Mouse (Mus musculus): ENCODE measurements around the gene Gstm7. TPM values are rescaled to one million over a fixed set of nuclear protein-coding genes. Genes with fewer than 3 reads are reported as not detected.
A peak's percentile ranks its signal among the peaks of the same experiment; 100 is the strongest.

The Gstm7 gene
- total RNA-seq, 2 experiments from 2014 or later, result 6.3 to 15.8 TPM

DNA sequence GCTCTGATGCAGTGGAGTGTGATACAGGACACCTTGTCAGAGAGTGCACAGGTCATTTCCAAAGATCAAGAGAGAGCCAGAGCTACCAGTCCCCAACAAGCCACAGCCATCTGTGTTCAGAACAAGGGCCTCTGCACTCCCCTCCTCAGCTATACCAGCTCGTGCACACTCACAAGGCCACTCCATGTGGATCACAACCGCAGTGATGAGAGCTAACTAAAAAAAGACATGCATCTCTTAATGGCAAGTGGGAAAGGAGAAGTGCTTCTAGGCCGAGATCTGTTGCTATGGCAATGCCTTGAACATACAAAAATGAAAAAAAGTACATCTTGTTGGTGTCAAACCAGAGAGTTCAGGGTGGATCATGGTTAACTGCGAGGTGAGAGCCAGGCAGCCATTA is 8.2 kb upstream of the Gstm7 start:
- no peak for DNase-seq
- intact Hi-C loops (cut with DNase I), result loop anchor here (5.0 to 10.0 kb wide), 2 partner anchors 122 to 205 kb away; partner anchors contain the start of gene Gnai3

DNA sequence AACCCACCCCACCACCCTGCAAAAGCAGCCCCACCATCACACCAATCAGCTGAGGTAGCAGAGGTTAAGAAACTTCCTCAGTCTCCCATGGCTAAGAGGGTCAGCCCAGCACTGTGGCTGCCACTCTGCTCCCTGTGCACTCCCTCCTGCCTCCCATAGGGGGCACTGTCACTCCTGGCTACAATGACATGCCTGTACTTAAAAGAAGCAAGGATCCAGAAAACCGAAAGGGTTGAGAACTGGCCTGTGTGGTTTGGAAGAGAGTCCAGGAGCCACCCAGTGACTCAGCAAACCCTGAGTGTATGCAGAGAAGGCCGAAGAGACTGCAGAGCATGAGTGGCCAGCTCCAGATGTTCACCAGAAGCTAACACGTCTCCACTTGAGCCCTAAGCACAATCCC is 7.8 kb upstream of the Gstm7 start:
- intact Hi-C loops (cut with DNase I), result loop anchor here (5.0 to 10.0 kb wide), 2 partner anchors 123 to 205 kb away; partner anchors contain the start of gene Gnai3

DNA sequence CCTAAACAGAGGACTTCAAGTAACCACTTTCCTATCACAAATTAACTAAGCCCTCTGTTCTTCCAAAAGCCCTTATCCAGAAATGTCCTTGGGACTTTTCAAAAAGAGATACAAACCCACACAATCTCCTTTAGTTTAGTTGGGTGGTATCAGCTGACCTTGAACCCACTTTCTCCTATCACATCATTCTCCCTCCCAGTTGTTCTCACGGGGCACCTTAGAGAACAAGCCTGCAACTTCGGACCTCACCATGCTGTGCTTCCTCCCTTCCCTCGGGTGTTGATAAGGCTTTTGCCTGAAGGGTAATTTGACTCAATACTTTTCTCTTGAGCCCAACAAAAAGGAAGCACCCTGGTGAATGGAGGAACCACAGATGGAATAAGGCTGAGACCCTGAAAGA is 4.3 kb upstream of the Gstm7 start:
- intact Hi-C loops (cut with DNase I), result loop anchor here (5.0 to 10.0 kb wide), 2 partner anchors 126 to 209 kb away; partner anchors contain the start of gene Gnai3
- no peak for DNase-seq

More for the DNA sequence above, 7.8 kb upstream of the Gstm7 start:
- peak; percentile 77 to 80 for DNase-seq

DNA sequence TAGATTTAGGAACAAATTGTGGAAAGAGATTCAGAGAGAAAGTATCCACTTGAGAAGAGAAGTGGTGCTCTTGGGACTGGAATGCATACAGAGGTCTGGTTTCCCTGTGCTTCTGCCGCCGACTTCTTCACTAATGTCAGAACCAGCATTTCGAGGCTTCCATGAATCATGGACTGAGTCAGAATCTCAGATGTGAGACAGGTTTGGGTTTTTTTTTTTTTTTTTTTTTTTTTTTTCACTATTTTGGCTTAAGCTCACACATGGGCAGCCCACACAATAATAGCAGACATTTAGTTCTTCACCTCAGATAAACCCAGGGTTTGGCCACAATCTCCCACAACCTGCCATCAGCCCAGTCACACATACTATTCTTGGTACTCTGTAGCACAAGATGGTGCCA is 3.7 kb upstream of the Gstm7 start:
- DNase-seq, result no peak
- intact Hi-C loops (cut with DNase I), result loop anchor here (5.0 to 10.0 kb wide), 2 partner anchors 127 to 210 kb away; partner anchors contain the start of gene Gnai3

DNA sequence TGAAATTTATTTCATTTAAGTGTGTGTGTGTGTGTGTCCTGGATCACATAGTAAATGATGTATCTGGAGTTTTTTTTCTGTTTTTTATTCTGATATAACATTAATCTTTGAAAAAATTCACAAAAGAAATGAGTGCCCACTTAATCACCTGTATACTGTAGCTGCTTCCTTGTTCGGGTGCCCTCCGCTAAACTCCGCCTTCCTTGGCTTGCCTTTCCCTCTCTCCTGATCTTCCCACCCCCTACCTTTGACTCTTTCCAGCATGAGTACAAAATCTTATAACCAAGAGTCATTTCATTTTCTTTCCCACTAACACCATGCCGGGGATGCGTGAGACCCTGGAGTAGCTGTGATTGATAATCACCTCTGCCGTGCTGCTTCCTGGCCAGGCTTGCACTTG is 511 bp upstream of the Gstm7 start:
- no peak for DNase-seq
- intact Hi-C loops (cut with DNase I), result loop anchor here (10.0 kb wide), 1 partner anchor 213 kb away; the partner anchor contains the start of gene Gnai3

DNA sequence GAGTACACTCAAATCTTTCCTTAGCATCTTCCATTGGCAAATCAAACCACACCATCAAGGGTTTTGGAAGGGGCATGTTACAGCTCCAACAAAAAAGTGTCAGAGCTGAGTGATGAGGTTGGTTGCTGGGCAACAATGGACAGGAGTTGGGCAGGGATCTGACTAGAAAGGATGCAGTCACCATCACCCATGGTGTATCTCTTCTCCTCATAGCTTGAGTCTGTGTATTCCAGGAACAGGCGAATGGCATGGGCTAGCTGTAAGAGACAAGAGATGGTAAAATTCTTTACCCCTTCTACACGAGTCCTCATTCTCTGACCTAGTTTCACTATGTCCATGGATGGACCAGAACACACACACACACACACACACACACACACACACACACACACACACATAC is 483 bp downstream of the Gstm7 start:
- DNase-seq, result no peak
- intact Hi-C loops (cut with DNase I), result loop anchor here (10.0 kb wide), 1 partner anchor 214 kb away; the partner anchor contains the start of gene Gnai3

DNA sequence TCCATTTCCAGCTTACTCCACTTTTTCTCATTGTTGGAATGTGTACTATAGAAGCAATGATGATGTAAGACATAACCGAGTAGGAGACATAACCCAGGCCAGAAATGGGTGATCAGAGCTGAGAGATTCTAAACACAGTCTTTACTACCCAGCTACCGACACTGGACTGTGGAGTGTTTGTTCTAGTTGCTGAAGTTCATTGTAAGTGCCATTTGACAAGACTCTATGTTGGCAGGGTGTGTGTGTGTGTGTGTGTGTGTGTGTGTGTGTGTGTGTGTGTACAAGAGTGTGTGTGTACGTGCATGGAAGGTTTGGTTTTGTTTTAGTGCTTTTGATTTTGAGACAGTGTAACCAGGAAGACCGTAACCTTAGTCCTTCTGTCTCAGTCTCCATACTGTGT is 1.9 kb downstream of the Gstm7 start:
- no peak for DNase-seq
- intact Hi-C loops (cut with DNase I), result loop anchor here (10.0 kb wide), 1 partner anchor 215 kb away; the partner anchor contains the start of gene Gnai3

DNA sequence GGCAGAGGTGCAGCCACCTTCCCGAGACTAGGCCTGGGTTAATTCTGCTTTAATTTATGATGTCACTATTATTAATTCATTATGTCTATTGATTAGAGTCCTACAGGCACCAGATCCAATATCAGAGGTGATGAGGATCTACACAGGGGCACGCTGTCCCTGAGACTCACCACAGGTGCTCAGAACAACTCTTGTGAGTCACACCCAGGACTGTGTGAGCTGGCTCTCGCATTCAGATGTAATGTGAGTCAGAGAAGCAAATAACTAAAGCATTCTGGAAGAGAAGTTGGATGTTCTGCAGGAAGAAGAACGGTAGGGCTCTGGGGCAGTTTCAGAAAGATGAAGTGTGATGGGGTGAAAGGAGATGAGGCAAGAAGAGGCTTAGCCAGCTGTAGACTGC is 2.4 kb downstream of the Gstm7 start:
- DNase-seq, result no peak
- intact Hi-C loops (cut with DNase I), result no loop called here

DNA sequence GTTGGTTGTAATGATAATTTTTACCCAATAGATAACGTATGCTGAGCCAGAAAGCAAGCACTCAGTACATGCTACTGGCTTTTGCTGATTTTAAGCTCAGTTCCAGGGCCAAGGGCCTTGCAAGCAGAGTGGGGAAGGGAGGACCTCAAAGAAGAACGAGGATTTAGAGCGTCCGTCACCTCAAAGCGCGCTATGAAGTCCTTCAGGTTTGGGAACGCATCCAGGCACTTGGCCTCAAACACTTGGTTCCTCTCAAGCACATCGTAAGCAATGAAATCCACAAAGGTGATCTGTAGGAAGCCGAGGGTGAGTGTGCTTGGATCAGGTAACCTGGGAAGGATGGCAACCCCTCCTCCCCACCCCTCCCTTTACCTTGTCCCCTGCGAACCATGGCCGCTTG is 2.9 kb downstream of the Gstm7 start:
- intact Hi-C loops (cut with DNase I), result no loop called here
- DNase-seq, result no peak

DNA sequence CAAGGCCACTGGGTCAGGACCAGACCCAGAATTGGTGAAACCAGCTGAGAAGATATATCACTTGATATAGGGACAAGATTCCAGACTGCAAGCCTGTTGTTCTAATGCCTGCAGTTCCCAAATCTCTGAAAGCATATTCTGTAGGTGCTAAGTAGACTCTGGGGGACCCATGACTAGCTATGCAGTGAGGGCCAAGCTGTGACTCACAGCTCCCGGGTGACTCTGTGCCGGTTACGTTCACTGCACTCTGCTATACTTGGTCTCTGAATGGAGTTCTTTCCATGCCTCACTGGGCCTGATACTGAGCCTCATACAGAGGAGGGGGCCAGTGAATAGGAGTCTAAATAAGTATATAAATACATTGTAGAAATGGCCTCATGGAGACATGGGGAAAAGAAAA is 3.8 kb downstream of the Gstm7 start:
- intact Hi-C loops (cut with DNase I), result no loop called here
- DNase-seq, result no peak

DNA sequence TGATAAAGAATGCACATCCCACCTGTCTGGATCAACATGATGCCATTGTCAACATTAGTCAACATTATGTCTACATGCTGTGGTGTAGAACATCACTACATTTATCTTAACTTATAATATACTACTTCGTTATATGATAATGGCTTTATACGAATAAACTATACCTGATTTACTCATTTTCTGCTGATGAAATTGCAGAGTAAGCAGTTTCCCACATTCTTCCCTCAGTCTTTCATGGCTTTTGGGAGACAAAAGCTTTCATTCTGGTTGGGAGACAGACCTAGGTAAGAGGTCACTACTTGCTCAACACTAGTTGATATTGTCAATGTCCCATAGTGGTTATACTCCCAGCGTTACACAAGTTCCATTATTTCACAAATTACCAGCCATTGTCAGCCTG is 6.3 kb downstream of the Gstm7 start:
- no peak for DNase-seq
- intact Hi-C loops (cut with DNase I), result no loop called here

DNA sequence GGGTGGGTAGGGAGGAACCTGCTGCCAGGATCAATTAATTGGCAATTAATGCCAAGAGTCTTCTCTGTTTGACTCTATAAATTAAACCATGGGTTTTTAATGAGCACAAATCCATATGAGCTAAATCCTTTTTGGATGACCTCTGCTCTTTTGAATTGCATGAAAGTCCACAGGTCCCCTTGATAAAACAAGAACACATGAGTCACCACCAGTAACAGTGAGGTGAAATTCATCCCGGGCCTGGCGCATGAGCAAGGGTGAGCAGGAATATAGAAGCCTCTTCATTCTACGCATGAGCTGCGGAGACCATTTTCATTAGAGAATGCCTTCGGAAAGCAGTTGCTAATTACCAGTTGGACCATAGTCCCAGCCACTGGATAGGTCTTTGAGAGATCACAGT is 11.3 kb downstream of the Gstm7 start:
- intact Hi-C loops (cut with DNase I), result no loop called here
- DNase-seq, result no peak

DNA sequence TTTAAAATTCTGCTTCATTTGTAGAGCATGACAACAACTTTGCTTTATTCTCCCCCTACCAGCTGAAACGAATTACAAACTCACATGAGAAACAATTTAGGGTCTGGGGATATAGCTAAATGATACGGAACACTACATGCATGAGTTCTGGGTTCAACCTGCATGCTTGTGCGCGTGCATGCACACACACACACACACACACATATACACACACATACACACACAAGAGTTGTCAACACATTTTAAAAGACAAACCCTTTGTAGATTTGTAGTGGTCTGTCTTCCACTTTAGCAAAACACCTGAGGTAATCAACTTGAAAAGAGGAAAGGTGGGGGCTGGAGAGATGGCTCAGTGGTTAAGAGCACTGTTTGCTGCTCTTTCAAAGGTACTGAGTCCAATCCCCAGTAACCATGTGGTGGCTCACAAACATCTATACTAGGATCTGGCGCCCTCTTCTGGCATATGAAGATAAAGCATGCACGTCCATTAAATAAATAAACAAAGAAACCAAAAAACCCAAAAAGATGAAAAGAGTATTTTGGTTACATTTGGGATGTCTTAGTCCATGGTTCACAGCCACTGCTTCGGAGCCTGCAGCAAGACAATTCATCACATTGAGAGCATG is 13.7 kb downstream of the Gstm7 start:
- intact Hi-C loops (cut with DNase I), result loop anchor here (2.0 kb wide), 1 partner anchor 51 kb away; no protein-coding TSS in a partner anchor
- peak in 1 of 2 experiments; percentile 27 for DNase-seq

DNA sequence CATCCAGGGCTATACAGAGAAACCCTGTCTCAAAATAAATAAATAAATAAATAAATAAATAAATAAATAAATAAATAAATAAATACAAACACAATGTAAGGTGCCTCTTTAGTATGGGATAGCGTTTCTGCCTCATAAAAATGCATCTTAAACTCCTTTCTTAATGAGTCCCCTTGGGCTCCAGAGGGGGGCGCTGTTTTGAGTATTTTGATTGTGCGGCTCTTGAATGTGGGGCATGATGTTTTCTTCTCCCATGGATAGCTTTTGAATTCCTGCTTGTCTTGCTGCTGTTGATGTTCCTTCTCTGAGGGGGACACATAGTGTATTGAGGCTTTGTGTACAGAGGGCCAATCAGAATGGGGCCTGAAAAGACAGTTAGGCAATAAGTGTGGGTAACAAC is 14.5 kb downstream of the Gstm7 start:
- intact Hi-C loops (cut with DNase I), result no loop called here
- DNase-seq, result no peak

DNA sequence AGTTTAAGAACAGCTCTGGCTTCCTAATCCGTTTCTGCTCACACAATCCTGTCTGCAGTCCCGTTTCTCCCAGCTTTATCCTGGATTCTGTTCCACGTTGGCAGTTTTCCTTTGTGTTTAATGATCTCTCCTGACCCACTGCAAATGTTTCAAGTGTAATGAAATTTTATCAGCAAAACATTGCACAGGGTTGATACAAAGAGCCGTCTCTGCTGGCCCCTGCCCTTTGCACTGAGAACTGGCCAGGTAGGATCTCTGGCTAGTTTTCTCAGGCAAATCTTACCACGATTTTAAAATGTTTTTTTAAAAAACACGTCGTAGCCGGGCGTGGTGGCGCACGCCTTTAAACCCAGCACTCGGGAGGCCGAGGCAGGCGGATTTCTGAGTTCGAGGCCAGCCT is 14.9 kb downstream of the Gstm7 start:
- intact Hi-C loops (cut with DNase I), result no loop called here
- DNase-seq, result no peak

DNA sequence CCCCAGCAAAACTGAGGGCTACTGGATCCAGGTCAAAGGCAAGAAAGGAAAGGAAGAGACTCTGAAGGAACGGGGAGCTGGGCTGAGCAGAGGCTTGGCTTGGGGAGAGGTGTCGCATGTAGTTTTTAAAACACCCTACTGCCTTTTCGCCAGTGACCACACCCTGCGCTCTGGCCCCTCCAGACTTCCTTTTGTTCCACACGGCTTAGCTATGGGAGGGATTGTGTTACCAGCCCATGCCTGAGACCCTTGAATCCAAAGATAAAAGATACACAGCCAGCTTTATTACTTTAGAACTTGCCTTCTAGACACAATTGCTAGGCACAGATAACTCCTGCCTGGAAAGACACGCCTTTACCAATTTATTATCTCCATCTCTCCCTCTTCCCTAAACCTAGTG is 25.7 kb downstream of the Gstm7 start:
- intact Hi-C loops (cut with DNase I), result no loop called here
- no peak for DNase-seq

DNA sequence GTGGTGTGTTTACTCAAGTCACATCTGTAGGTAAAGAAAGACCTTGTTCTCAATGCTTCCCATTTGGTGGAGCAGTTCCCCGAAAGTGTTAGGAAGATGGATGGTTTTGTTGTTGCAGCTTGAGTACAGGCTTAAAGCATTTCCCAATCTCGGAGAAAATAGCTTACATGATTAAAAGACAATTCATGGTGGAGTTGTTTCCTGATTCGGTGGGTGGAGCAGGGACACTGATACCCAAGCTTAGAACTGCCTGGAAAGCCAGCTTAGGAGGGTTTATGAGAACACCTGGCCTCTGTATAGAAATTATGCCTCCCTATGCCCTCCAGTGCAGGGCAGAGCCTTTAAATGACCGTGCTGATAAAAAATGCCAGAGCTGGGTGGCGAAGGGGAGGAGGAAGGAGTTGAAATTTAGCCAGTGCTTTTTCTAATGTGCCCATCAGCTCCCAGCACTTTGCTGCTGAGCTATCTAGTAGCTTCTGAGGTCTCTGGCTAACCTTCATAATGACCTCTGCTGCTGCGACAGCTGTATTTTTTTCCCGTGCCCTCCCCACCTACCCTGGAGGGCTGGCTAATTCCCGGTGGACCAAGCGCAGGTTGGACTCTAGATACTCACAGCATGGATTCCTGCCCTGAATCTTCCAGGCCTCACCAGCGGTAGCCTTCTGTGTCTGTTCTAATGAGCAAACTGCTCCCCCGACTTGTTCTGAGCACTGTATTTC is 30.5 kb downstream of the Gstm7 start:
- no peak for DNase-seq
- intact Hi-C loops (cut with DNase I), result no loop called here

DNA sequence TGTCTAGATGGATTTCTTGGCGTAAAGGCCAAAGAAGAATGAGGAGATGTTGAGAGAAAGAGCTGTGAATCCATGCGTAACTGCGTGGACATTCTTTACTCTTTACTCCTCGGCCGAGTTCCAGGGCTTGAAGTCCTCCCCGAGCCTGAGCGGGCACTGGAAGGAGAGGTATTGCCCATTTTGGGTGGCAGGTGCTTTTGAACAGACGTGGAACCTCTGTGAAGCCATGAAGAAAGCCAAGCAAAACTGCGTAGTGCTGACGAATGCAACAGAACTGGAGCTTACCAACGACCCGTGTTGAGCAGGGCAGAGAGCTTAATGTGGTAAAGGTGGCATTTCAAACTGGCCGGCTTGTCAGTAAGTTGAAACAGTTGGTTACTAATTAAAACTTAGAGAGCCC is 32.9 kb downstream of the Gstm7 start:
- DNase-seq, result no peak
- intact Hi-C loops (cut with DNase I), result no loop called here

DNA sequence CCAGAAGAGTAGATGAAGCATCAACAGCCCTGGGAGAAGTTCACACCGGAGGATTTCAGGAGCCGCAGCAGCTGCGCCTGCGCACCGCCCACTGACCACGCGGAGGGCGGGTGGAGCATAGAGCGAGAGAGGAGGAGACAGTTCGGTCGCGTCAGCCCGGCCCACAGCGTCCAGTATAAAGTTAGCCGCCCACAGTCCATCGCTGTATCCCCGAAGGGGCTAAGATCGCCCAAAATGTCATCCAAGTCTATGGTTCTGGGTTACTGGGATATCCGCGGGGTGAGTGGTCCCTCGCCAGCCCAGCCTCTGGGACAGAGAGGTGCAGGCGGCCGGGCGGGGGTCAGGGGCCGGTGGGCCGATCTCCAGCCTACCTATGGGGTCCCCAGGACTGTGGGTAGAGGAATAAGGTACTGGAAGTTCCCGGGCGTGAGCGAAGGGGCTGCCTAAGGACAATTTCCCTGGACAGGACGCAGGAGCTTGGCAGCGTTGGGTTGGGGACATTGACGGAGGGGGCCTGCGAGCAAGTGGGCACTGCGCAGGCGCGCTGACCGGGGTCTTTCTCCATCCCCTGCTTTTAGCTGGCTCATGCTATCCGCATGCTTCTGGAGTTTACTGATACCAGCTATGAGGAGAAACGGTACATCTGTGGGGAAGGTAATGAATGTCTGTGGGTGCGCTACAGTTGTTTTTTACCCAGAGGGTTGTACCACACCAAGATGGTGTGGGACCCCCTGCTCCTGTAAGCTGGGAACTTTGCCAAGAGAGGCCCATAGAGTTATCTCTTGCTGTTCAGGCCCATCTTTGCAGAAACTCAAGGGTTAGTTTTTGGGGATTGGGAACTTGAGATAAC is 35.7 kb downstream of the Gstm7 start, which contains the start of gene Gstm5:
Gene Gstm5 (plus strand): TSS at position 102 of the 850 bp plus-strand sequence.
- intact Hi-C loops (cut with DNase I), result no loop called here
- peak; percentile 72 to 77 for DNase-seq

DNA sequence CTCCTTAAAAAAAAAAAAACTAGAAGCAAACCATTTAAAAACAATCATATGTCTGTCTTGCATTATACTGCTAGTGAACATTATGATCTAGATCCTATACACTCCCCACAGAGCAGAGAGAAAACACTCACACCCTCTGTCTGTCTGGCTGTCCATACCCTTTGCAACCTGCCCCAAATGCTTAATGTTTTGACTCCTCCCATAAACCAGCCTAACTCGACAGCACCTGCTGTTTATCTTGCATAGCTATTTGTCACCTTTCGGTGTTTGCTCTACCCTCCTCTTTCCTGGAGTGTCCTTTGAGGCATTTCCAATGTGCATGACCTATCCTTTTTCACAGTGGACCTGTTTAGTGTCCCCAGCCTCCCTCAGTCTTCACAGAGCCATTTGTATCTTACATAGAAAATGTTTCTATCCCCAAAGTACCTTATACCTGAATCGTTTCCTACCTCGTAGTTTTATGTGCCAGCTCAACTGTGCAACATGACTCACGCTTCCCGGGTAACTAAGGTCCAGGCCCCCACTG is 36.4 kb downstream of the Gstm7 start:
- DNase-seq, result no peak
- intact Hi-C loops (cut with DNase I), result no loop called here
